Mouse (Mus musculus) forebrain, postnatal 0 days (tissue): ENCODE results near the gene Vmn2r87. TPM values are rescaled to one million over a fixed set of nuclear protein-coding genes. Genes with fewer than 3 reads are reported as not detected.
"Not testable (repeated sequence)": the region's sequence is repeated elsewhere in the genome, so short reads cannot be mapped to it uniquely, and the experiment has no call there.

ENCODE experiments used
- ATAC-seq: fragments of 200-750 bp; cut with Nextera tagmentation; 2 replicates; pipeline ENCODE4 v1.8.0; 2017; ENCODE audit warnings: mild to moderate bottlenecking, moderate library complexity
- DNase-seq: peaks from one replicate; pipeline ENCODE4 v3.0.0-alpha.2; 2015
- H3K27ac ChIP-seq: fragments of 300-500 bp; sonication (generic); 2 replicates; pipeline ENCODE4 v1.5.1; 2014; ENCODE audit warnings: low read depth, mild to moderate bottlenecking, antibody characterized with exemption, low read length, moderate library complexity, mixed read lengths
- H3K27me3 ChIP-seq: fragments of 300-500 bp; sonication (generic); 2 replicates; pipeline ENCODE4 v1.6.1; 2014; ENCODE audit warnings: mild to moderate bottlenecking, low read length, mixed read lengths; ENCODE audit not compliant: insufficient read depth
- H3K36me3 ChIP-seq: fragments of 300-500 bp; sonication (generic); 2 replicates; pipeline ENCODE4 v1.6.1; 2014; ENCODE audit warnings: mild to moderate bottlenecking, moderate library complexity; ENCODE audit not compliant: insufficient read depth
- H3K4me1 ChIP-seq: fragments of 300-500 bp; sonication (generic); 2 replicates; pipeline ENCODE4 v1.6.1; 2014; ENCODE audit warnings: antibody characterized with exemption; ENCODE audit not compliant: insufficient read depth
- H3K4me2 ChIP-seq: fragments of 300-500 bp; sonication (generic); 2 replicates; pipeline ENCODE4 v1.6.1; 2014; ENCODE audit warnings: low read depth, mild to moderate bottlenecking, moderate library complexity
- H3K4me3 ChIP-seq: fragments of 300-500 bp; sonication (generic); 2 replicates; pipeline ENCODE4 v1.5.1; 2014; ENCODE audit warnings: low read depth, low read length, mixed read lengths
- H3K9ac ChIP-seq: fragments of 300-500 bp; sonication (generic); 2 replicates; pipeline ENCODE4 v1.6.1; 2014; ENCODE audit warnings: mild to moderate bottlenecking
- H3K9me3 ChIP-seq: fragments of 300-500 bp; sonication (generic); 2 replicates; pipeline ENCODE4 v1.6.1; 2016; ENCODE audit warnings: low read length
- CTCF ChIP-seq: sonication (generic); IDR thresholded peaks from 2 replicates; pipeline ENCODE4 v1.5.1; 2016; ENCODE audit warnings: antibody characterized with exemption, control low read depth, low read depth
- WGBS: fragments of 180-500 bp; shearing (Covaris S2); extraction: QIAGEN DNeasy Blood & Tissue Kit; methylation state at CpG from one replicate; pipeline ENCODE4 v1.1.7; 2014; 5-methylcytosine and 5-hydroxymethylcytosine counted together
- polyA plus RNA-seq: library from polyadenylated mRNA; unstranded; fragments of >200 nt; fragmentation: Nextera tagmentation; extraction: Ambion mirVana; gene quantifications from 2 replicates; pipeline ENCODE4 v1.2.1, GENCODE M21; 2015
- total RNA-seq: library from RNA; depleted of rRNA; stranded (reverse); fragments of >200 nt; gene quantifications from 2 replicates; pipeline ENCODE4 v1.2.3, GENCODE M21; 2014; rRNA removed

The Vmn2r87 gene
- total and polyA plus RNA-seq, 2 experiments from 2014 or later = 0.07 to 1.1 TPM

DNA sequence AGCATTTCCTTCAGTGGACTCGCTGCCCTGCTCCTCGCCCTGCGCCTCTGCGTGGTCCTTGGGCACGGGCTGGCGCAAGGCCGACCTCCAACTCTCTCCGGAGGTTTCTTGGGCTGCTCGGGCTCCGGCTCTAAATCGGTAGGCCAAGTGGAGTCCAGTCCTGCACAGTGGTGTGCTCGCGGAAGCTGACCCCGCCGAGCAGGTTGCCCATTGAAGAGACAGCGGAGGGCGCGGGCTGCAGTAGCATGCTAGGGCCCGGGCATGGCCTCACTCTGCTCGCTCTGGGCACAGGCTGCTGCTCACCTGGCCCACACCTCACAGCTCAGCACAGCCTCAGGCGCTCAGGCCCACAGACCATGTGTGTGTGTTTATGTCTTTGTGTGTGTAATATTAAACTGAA, 52.4 kb downstream of the Vmn2r87 start:
- no peak overlapping the region for H3K4me3 ChIP-seq
- H3K4me1 ChIP-seq = no peaks in the 10 kb centered on the region
- H3K27ac ChIP-seq = no peak overlapping the region
- no peak for TF ChIP-seq CTCF
- ATAC-seq (no peak), DNase-seq (no peak)
- 92% methylated on average over 21 of the region's 21 CpGs for WGBS
- no peaks in the 10 kb centered on the region for H3K9me3 ChIP-seq
- H3K4me2 ChIP-seq = no peak overlapping the region
- H3K36me3 ChIP-seq = no peaks in the 10 kb centered on the region
- no peaks in the 10 kb centered on the region for H3K27me3 ChIP-seq
- no peak overlapping the region for H3K9ac ChIP-seq

DNA sequence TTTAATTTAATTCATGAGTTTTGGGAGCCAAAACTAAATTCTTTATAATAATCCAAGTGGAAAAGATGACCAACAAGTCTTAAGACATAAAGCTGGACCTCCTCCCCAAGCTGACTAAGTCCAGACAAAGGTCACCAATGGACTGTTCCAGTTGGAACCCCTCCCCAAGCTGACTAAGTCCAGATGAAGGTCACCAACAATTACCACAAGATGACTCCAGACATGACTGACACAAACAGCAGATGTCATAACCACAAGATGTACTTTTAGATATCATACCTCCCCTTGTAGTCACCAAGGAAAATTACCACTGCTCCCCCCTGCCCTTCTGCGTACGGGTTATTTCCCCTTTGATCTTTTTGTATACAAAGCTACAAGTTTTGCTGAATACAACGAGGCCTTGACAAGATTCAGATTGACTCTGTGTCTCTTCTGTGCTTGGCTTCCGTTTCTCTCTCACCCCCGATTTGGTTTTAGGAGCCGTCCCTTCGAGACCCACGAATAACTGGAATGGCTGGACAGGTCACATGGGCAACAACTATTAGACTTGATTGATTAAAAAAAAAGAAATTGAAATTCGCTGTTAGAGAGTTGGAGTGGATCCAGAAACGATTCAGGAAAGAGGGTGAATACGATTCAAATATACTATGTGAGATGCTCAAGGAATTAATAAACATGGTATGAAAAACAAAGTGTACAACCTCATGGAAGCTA, 62.9 kb downstream of the Vmn2r87 start:
- not testable (repeated sequence) for H3K9ac ChIP-seq, H3K4me2 ChIP-seq, H3K4me3 ChIP-seq, H3K36me3 ChIP-seq, H3K27me3 ChIP-seq, H3K9me3 ChIP-seq, DNase-seq, H3K4me1 ChIP-seq, ATAC-seq, H3K27ac ChIP-seq
- 81% methylated on average over 11 of the region's 11 CpGs for WGBS

GRCm38 (mm10) chr10:130429603-130430002, 67.6 kb downstream of the Vmn2r87 start, which contains the start of gene Vmn2r85:
TSS of gene Vmn2r85 (minus strand) at chr10:130429703.
- H3K4me2 ChIP-seq, H3K27ac ChIP-seq, H3K36me3 ChIP-seq, H3K9ac ChIP-seq, DNase-seq, H3K27me3 ChIP-seq, H3K4me3 ChIP-seq, ATAC-seq, H3K4me1 ChIP-seq, H3K9me3 ChIP-seq: not testable (repeated sequence)

- H3K4me3 ChIP-seq, H3K9me3 ChIP-seq, H3K36me3 ChIP-seq, DNase-seq, ATAC-seq, H3K27ac ChIP-seq, H3K4me2 ChIP-seq, H3K27me3 ChIP-seq, H3K9ac ChIP-seq, H3K4me1 ChIP-seq: not testable (repeated sequence)
- WGBS = 78% methylated on average over 2 of the region's 2 CpGs
Measured at GRCm38 (mm10) chr10:130422368-130422767, 74.8 kb downstream of the Vmn2r87 start.

Other genes with a start within 250 kb of the Vmn2r87 start
- 0.69 and 1.9 TPM in 2 replicates for gene Neurod4, start 217.2 kb downstream of the Vmn2r87 start, total RNA-seq
- 0.78 and 1.2 TPM in 2 replicates for gene Neurod4, start 217.2 kb downstream of the Vmn2r87 start, polyA plus RNA-seq
- gene Tespa1, start 174.5 kb downstream of the Vmn2r87 start, total RNA-seq = not detected in 2 replicates
- gene Tespa1, start 174.5 kb downstream of the Vmn2r87 start, polyA plus RNA-seq = not detected in 2 replicates
- under 0.01 and 0.05 TPM in 2 replicates for gene Vmn2r84, start 103.1 kb downstream of the Vmn2r87 start, total RNA-seq
- 0.04 TPM in 1 of 2 replicates, not detected in the other for gene Vmn2r84, start 103.1 kb downstream of the Vmn2r87 start, polyA plus RNA-seq
- 0.08 and 0.48 TPM in 2 replicates for gene Vmn2r85, start 67.7 kb downstream of the Vmn2r87 start, total RNA-seq
- gene Vmn2r85, start 67.7 kb downstream of the Vmn2r87 start, polyA plus RNA-seq = 0.03 and 0.04 TPM in 2 replicates
- under 0.01 and 0.05 TPM in 2 replicates for gene Vmn2r86, start 41.3 kb downstream of the Vmn2r87 start, total RNA-seq
- 0.02 TPM in 1 of 2 replicates, not detected in the other for gene Vmn2r86, start 41.3 kb downstream of the Vmn2r87 start, polyA plus RNA-seq